Mouse (Mus musculus) thymus, adult 2 months (tissue): Measurements from ENCODE around the gene Rhebl1.

Experiments used
- CTCF ChIP-seq: fragments of 200-500 bp; IDR thresholded peaks from 2 replicates; pipeline ENCODE4 v1.5.1; 2012; ENCODE audit warnings: mild to moderate bottlenecking, control low read depth, low read length, moderate library complexity, borderline replicate concordance; ENCODE audit not compliant: control insufficient read depth, poor library complexity, insufficient read depth; ENCODE audit errors: extremely low read depth
- POLR2A ChIP-seq: fragments of 200-500 bp; IDR thresholded peaks from 2 replicates; pipeline ENCODE4 v1.6.1; 2012; ENCODE audit warnings: mild to moderate bottlenecking, low read length, control low read depth, moderate library complexity; ENCODE audit not compliant: control insufficient read depth, poor library complexity, insufficient read depth; ENCODE audit errors: extremely low read depth

- TF ChIP-seq POLR2A (no peak), CTCF (no peak)
These were observed 43.0 kb downstream of the Rhebl1 start for GRCm38 (mm10) chr15:98851229-98851818.
